Mouse (Mus musculus): ENCODE results near the gene Fam129b. TPM values are rescaled to one million over a fixed set of nuclear protein-coding genes. Genes with fewer than 3 reads are reported as not detected.

Fam129b gene
- total RNA-seq, 2 experiments from 2014 or later, result 22.6 to 26.3 TPM

DNA sequence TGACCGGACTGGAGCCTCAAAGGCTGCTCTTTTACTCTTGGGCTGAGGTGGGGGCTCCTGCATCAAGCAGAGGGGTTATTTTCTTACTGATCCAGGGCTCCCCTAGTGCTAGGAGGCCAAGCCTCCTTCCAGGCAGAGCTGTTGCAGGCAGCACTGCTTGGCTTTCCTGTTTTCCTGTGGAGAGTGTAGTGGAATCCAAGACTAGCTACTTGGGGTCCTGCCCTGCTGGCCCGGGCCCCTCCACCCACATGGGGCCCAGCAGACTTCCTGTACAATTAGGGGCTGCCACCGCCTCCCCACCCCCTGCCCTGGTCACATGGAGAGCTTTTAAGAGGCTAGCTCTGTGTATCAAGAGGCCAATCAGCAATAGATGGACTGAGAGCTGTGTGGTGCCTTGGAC, 12.6 kb downstream of the Fam129b start:
- DNase-seq (ENCODE audit: low spot score in 2 of 2), result no peak

DNA sequence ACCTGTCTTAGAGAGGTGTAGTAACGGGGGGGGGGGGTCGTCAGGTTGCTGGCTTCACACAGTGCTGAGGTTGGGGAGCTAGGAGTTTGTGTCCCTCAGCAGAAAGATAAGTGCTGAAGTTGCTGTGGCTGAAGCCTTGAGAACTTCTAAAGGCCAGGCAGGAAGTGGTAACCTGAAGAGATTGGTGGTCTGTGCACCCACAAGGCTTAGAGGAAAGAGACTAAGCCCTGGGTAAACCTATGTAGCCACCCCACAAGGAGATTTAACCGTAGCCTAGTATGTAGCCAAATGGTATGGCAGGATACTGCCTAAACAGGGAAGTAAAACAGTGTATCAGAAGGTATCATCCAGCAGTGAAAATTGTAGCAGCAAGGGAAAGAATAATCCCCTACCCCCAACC, 14.4 kb downstream of the Fam129b start:
- DNase-seq (ENCODE audit: low spot score in 2 of 2), result no peak

DNA sequence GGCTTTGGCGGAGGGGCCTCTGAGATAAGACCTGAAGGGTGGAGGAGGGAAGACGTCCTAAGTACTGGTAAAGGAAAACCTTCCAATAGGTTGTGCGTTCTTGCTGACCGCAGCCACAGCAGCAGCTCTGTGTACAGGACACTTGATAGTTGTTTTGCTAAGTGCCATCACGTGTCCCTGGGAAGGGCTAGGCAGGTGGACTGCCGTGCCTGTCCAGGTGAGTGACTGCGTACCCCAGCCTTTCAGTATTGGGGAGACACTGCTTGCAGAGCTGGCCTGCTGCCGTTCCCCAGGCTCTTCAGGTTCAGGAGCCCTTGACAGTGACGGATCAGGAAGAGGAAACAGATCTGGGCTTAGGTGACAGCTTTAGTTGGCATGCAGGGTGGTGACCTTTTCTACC, 15.4 kb downstream of the Fam129b start:
- DNase-seq (ENCODE audit: low spot score in 2 of 2), result no peak

DNA sequence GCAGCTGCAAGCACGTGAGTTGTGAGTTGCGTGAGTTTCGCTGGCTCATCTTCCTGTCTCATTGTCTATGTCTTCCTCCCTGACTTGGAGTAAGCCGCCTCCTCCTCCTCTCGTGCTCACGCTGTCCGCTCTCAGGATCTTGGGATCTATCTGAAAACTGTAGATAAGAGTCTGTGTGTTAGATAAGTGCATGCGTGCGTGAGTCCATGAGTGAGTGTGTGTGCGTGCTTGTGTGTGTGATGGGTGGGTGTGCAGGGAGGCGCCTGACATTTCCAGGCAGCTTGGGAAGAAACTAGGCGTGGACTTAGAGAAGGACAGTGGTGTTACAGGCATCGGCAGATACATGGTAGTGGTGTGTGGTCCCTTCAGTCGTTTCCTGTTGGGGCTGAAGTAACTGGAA, 16.6 kb downstream of the Fam129b start:
- no peak for DNase-seq (ENCODE audit: low spot score in 2 of 2)

DNA sequence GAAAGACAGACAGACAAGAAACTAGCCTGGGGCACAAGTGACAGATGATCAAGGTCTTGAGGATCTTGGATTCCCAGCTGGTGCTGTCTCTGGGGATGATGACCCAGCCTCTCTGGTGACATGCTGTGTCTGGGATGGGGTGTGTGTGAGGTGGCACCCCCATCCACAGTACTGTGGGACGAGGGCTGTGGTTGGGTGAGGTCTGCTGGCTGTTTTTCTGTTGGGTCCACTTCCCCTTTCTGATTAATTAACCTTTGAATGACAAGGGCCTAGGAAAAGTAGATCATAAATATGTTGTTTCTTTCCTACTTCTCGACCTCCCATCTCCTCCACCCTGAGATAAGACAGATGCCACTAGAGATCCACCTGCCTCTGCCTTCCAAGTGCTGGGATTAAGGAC, 18.2 kb downstream of the Fam129b start:
- DNase-seq (ENCODE audit: low spot score in 2 of 2), result no peak

DNA sequence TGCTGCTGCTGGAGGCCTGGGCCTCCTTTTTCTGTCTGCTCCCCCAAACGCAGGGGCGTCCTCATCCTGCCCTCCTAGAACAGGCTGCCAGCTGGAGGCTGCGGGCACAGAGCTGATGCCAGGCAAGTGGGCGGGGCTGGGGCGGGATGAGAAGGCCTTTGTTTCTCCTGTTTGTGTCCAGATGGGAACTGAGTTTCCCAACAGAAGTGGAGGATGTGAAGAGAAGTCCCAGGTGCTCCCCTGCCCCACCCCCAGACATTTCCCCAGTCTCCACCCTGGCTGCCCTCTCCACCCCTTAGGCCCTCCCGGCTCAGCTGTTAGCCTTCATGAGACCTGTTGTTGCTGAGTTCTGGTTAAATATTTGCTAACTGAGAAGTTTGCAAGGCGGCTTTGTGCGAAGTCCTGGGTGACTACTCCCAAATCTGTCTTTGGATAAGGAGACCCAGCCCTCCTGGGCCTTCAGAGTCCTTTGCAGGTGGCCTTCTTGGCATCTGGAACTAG, 19.7 kb downstream of the Fam129b start:
- peak in 1 of 2 experiments; percentile 51 for DNase-seq (ENCODE audit: low spot score in 2 of 2)

DNA sequence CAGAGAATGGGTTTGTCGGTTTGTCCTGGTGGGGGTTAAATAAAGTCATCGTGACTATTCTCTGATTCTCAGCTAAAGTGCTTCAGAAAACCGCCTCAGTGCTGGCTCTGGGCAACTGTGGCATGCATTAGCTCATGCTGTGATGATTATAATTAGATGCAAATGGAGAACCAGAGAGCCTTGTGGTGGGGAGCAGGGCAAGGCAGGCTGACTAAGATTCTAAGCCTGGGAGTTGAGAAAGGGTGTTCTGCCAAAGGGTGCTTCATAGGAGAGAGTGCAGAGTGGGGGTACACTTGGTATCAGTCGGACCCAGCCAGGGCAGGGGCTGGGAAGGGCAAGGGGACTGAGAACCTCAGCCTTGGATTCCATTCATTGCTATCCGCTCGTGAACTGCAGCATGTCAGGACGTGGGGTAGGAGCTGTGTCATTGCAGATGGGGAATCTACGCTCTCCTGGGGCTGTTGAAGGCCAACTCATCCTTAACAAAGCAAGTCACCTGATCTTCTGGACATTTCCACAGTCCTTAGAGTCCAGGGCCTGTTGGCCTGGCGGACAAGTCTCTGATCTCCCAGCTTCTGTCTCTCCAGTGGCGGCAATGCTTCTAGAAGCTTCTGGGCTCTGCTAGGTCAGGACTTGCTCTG, 20.7 kb downstream of the Fam129b start:
- DNase-seq (ENCODE audit: low spot score in 2 of 2), result no peak

DNA sequence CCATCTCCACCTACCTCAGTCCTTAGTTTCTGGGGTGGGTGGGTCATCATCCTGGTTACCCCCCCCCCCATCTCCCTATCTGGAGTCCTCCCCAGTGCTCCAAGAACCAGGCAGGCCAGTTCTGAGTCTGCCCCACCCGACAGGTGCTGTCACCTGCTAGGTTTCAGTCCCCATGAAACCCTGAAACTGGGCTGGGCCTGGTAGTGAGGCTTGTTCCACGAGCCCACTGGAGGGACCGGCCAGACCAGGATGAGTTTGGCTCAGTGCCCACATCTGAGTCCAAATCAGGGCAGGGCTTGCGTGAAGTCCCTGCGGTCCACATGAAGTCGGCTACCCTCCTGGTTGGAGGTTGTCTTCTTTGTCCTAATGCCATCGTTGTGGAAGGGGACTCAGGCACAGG, 23.1 kb downstream of the Fam129b start:
- DNase-seq (ENCODE audit: low spot score in 2 of 2), result no peak

DNA sequence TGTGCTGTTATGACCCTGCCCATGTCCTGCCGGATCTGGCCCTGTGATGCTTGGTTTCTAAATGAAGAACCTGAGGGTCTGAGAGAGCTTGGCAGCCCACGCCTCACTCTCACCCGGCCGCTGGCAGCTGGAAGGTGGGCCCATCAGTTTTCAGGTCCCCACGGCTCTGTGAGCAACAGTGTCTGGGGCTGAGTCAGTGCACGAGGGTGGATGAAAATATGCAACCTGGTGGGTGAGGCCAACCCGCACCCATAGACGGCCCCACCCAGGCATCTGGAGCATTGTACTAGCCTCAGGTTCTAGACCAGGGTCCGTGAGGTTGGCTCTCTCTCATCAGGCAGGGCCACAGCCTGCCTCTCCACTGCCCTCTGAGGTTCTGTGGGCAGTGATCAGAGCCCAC, 26.2 kb downstream of the Fam129b start:
- no peak for DNase-seq (ENCODE audit: low spot score in 2 of 2)

DNA sequence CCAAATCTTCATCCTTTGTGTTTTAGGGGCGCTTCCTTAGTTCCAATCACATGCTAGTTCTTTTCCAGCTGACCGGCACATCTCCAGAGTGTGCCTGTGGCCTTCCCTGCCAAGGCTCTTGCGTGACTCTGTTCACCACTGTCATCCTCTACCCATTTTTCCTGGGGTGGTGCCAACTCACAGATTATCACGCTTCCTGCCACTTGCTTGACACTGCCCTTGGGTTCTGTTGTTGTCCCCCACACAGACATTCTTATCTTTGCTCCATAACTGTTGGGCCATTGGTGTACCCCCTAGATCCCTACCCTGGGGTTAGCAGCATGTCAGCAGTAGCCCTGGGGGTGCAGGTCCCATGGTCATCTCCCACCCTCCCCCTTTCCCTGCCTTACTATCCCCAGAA, 27.6 kb downstream of the Fam129b start:
- DNase-seq (ENCODE audit: low spot score in 2 of 2), result no peak

DNA sequence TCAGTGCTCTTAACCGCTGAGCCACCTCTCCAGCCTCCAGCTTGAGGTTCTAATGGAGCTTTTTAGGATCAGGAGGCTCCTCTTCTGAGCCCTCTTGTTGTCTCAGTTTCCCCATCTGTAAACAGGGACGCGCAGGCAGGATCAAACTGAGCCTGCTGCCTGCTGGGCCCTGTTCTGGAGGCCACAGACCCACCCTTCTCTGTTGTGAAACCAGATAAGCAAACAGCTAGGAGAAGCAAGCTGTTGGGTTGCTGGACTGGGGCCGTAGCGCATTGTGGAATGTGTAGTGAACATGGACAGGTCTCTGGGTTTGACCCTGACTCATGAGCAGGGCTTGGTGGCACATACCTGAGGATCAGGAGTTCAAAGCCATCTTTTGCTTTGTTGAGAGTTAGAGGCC, 28.7 kb downstream of the Fam129b start:
- DNase-seq (ENCODE audit: low spot score in 2 of 2), result no peak

DNA sequence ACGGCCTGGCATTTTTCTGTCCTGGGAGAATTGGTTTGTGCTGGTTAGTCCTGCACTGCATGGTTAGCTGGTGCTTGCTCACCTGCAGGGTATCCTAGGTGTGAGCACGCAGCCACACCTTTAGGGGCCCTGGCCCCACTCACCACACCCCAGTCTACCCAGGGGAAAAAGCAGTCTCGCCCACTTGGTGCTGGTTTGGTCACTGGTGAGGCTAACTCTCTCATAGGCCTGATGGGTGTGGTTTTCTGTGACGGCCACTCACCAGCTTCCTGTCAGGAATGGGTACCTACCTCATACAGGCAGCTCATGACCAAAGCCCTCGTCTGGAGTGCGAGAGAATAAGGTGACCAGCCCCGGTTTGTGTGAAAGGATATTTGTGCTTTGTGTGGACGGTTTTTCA, 29.4 kb downstream of the Fam129b start:
- DNase-seq (ENCODE audit: low spot score in 2 of 2), result no peak

DNA sequence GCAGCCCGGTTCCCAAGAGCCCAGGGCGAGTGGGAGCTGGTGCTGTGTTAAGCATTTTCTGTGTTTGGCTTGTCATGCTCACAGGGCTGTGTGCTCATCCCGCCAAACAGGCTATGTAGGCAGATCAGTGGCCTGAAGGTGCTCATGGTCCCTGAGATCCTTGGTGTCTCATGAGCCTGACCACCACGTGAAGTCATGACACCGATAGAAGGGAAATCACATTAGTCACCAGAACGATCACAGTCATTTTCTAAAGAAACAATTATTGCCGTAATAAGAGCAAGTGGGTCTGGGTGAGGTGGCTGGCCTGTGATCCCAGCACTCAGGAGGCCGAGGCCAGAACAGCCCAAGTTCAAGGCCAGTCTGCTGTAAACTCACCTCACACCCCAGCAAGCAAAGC, 31.5 kb downstream of the Fam129b start:
- DNase-seq (ENCODE audit: low spot score in 2 of 2), result no peak

DNA sequence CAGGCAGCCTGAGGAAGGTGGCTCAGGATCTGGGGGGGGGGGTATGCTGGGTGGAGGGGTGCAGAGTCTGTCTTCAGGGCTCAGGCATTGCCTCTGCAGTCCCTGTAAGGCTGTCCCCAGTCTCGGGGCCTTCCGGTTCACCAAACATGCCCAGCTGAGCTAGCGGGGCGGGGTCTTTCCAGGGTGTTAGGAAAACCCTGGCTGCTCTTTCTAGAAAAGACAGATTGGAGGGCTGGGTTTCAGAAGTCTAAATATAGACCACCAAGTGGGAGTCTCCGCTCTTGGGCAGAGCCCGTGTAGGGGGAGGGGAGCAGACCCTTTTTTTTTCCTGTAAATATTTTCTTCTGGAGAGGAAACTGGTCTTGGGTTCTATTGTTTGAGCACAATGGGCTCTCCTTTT, 32.4 kb downstream of the Fam129b start:
- DNase-seq (ENCODE audit: low spot score in 2 of 2), result peak; percentile 42 to 60

DNA sequence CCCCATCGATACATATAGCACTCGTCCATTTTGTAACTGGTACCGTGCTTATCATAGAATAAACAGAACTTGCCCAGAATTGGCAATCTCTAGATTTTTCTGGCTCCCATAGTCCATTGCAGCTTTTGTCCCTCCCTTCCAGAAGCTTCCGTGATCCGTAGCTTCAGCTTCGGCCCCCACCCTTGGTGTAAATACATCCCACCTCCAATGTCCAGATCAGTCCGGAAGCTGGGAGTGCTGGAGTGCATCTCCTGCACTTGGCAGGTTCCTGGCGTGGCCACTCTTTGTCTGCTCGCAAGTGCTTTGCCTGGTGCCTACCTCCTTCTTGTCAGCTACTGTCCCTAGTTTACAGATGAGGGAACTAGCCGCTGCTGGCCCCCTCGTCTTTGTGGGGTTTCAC, 32.9 kb downstream of the Fam129b start:
- no peak for DNase-seq (ENCODE audit: low spot score in 2 of 2)

DNA sequence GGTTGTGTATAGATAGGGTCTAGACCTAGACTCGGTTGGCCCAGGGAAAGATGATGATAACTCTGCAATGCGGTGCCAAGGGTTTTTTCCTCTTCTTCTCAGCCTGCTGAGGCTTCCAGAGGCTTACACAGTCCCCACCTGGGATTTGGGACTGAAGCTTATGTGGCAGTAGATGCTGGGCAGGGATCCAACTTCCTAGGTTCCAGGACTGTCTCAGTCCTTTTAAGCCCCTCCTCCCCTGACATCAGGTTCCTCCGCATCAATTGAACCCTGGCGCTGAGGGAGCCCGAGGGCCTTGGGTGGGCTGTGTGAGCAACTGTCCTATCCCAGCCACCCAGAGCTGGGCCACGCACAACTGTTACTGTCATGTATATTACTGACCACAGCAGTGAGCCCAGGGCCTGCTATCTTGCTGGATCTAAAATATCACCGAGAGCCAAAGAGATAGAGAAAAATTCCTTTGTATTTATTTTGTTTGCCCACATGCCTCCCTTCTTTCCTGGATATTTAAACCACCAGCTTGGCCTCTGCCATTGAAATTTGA, 35.8 kb downstream of the Fam129b start:
- no peak for DNase-seq (ENCODE audit: low spot score in 2 of 2)

DNA sequence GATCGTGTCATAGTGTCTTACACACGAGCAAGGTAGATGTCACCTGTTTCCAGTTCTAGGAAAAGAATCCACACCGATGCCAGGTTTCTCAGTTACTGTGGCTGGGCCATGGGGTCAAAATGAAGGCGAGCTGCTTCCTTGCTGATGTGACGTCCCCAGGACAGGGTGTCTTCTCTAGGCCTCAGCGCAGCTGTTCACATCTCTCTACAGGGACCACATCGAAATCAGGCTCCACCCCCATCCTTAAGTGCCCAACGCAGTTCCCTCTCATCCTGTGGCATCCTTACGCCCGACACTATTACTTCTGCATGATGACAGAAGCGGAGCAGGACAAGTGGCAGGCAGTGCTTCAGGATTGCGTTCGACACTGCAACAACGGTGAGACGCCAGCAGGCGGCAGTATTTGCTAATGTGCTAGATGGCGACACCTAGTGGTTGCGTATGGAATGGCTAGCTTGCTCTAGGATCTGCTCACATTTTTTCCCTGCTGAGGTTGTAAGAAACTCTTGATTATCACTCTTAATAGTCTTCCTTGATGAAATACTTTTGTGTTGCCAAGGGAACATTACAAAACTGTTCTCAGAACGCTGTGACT, 36.4 kb downstream of the Fam129b start:
- DNase-seq (ENCODE audit: low spot score in 2 of 2), result peak; percentile 89 to 91

DNA sequence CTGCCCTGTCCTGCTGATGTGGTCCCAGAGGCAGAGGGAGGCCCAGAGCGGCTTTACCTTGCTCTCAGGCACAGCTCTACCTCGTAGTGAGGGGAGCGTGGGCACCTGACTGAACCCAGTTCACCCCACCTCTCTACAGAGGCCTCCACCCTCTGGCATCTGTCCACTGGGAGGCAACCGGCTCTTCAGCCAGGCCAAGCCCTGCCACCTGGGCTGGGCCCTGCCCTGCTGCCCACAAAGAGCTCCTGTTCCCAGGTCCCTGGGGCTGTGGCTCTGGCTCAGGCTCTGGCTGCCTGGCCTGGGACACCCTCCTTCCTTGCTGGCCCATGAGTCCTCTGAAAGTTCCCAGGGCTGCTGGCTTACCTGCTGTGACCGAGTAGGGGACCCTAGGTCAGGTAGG, 38.4 kb downstream of the Fam129b start:
- no peak for DNase-seq (ENCODE audit: low spot score in 2 of 2)

DNA sequence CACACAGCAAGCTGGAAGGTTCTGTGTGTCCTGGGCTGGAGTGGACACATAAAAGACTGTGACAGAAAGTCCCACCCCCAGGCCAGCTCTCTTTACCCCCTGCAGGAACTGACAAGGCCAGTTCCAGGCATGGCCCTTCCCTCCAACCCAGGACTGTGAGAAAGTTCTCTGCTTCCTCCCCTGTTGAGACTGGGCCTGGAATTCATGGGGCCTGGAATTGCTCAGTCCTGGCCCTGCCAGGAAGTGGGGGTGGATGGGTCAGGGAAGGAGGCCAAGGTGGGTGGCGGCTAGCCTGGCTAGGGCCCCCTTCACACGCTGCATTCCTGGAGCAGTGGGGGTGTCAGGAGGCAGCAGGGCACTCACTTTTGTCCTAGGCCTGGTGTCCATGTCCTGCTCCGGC, 39.0 kb downstream of the Fam129b start:
- DNase-seq (ENCODE audit: low spot score in 2 of 2), result peak in 1 of 2 experiments; percentile 33

DNA sequence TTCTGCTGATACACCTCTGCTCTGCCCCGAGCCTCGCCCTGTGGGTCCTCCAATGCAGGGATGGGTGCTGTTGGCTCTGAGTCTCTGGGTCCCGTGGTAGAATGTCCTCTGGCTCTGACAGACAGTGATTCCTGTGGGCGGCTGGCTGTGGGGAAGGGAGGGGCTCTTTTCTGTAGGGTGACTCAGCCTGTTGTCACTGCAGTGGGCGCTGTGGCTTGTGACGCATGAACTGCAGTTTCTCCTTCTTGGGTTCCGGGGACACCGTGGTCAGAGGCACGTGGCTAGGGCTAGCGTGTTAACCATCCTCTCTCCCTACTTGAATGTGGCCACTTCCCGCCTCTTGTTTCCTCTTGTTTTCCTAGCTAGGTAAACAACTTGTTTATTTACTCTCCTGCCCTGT, 41.6 kb downstream of the Fam129b start:
- no peak for DNase-seq (ENCODE audit: low spot score in 2 of 2)

DNA sequence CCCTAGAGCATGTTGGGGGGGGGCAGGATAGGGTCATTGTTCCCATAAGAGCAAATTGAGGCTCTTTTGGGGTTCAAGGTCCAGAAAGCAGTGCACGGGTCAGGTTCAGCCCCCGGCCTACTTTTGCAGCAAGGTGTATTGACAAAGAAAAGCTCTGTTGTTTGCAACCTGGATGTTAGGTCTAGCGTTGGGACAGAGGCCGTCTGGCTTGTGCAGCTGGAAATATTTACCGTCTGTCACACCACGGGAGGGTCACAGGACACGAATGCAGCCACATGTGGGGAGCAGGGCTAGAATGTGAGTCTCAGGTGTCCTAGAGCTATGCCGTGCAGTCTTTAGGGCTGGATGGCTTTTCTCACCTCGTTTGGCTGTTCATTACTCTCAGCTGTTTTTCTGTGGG, 42.5 kb downstream of the Fam129b start:
- DNase-seq (ENCODE audit: low spot score in 2 of 2), result no peak

DNA sequence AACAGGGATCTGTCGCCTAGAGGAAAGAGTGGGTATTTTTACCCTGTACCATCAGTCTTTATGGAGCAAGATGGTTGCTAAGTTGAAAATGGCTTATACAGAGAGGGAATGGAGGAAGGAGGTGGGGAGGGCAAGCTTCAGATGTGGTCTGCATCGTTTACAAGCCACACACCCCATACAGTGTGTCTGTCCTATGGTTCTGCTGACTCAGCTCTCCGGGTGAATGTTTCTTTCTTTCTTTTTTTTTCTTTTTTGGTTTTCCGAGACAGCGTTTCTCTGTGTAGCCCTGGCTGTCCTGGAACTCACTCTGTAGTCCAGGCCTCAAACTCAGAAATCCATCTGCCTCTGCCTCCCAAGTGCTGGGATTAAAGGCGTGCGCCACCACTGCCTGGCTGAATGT, 45.3 kb downstream of the Fam129b start:
- no peak for DNase-seq (ENCODE audit: low spot score in 2 of 2)

DNA sequence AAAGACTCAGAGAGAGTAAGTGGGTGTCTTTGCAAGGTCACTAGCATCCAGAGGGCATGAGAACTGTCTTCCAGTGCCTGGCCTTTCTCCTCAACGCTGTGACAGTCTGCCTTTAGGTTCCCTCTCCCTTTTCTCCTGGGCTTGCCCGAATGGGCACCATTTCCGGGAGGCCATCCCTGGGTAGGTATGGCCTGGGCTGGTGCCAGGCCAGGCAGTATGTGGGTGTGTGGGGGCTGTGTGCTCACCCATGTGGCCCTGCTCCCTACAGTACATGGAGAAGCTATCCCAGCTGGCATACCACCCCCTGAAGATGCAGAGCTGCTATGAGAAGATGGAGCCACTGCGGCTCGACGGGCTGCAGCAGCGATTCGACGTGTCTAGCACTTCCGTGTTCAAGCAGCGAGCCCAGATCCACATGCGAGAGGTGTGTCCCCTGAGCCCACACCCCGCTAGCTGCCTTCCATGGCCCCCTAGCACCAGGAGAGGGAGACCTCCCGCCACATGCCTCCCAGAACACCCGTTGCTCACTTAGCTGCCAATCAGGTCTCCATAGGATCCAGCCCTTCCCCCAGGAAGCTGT, 46.0 kb downstream of the Fam129b start:
- no peak for DNase-seq (ENCODE audit: low spot score in 2 of 2)
